Comparison of ENCODE assay signal across 24 mouse cellular contexts in the genomic region with DNA sequence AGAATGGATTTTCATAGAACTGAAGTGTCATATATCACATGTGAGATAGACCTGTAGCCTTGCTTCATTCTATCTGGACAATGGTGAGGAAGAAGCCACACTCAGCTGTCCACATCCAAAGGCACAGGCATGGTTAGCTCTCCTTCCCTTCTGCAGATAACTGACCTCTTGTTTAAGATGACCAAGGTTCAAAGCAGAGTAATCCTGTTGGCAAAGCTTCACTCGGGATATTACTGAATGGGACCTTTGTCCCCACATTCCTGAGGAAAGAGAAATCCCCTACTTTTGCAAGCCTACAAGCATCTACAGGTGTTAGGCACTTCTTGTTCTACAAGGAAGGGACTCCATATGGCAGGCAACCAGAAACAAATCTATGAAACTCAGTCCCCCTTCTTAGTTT.
A peak's percentile ranks its signal among the peaks of the same experiment; 100 is the strongest.
DNase-seq lines count a peak whose midpoint lies in the region; ATAC-seq and TF ChIP-seq lines count a peak whose summit lies in the region.
"Had no signal": no experiment of that assay in that cellular context is flagged by ENCODE, and none has a peak within 500 bp of the region (broad histone marks: within the 10 kb centered on the region; RNA-seq: fewer than 3 reads in every experiment).

No protein-coding gene starts in this region.

- no peak overlapping the region for H3K27ac ChIP-seq in kidney, embryonic 15.5 days
- H3K27ac ChIP-seq in liver, adult 2 months (replicated peaks; ENCODE audit: insufficient read depth, low read depth, low read length) = no peak overlapping the region
- no peak overlapping the region for H3K27ac ChIP-seq in liver, embryonic 11.5 days (ENCODE audit: low read depth, low read length)
- H3K27ac ChIP-seq in intestine, embryonic 16.5 days (ENCODE audit: low read length) = no peak overlapping the region
- H3K27ac ChIP-seq: embryonic facial prominence, embryonic 15.5 days; forebrain, embryonic 10.5 days; gastrocnemius, adult 2 months; heart, embryonic 13.5 days; hindbrain, embryonic 15.5 days had no signal

- H3K36me3 ChIP-seq in kidney, embryonic 15.5 days = 0 out of 2 replicates have a peak, but pooled peaks cover 4% of the 10 kb centered on the region
- H3K36me3 ChIP-seq in liver, adult 2 months (ENCODE audit: control insufficient read depth, insufficient read depth, low read length) = no peaks in the 10 kb centered on the region
- H3K36me3 ChIP-seq in liver, embryonic 11.5 days (ENCODE audit: control insufficient read depth, insufficient read depth, low read length) = no peaks in the 10 kb centered on the region
- no peaks in the 10 kb centered on the region for H3K36me3 ChIP-seq in intestine, embryonic 16.5 days (ENCODE audit: control insufficient read depth, insufficient read depth, low read length)
- H3K36me3 ChIP-seq: embryonic facial prominence, embryonic 15.5 days; forebrain, embryonic 10.5 days; hindbrain, embryonic 15.5 days had no signal

- H3K9me3 ChIP-seq in kidney, embryonic 15.5 days (replicated peaks) = no peaks in the 10 kb centered on the region
- no peaks in the 10 kb centered on the region for H3K9me3 ChIP-seq in liver, embryonic 11.5 days (ENCODE audit: control insufficient read depth, low read length)
- no peaks in the 10 kb centered on the region for H3K9me3 ChIP-seq in intestine, embryonic 16.5 days (ENCODE audit: control insufficient read depth, low read length)
- H3K9me3 ChIP-seq: embryonic facial prominence, embryonic 15.5 days; forebrain, embryonic 10.5 days; heart, embryonic 13.5 days; hindbrain, embryonic 15.5 days had no signal

- no peak for TF ChIP-seq POLR2A in liver, adult 2 months (IDR thresholded peaks at IDR 0.05; ENCODE audit: extremely low read depth, insufficient read depth, low read length)

- TF ChIP-seq CTCF in liver, adult 2 months (IDR thresholded peaks at IDR 0.05; ENCODE audit: low read depth, low read length) = no peak

- no peak overlapping the region for H3K4me2 ChIP-seq in kidney, embryonic 15.5 days
- H3K4me2 ChIP-seq in liver, embryonic 11.5 days = no peak overlapping the region
- no peak overlapping the region for H3K4me2 ChIP-seq in intestine, embryonic 16.5 days (ENCODE audit: low read depth, low read length)
- H3K4me2 ChIP-seq: embryonic facial prominence, embryonic 15.5 days; heart, embryonic 13.5 days; hindbrain, embryonic 15.5 days had no signal

- no peaks in the 10 kb centered on the region for H3K79me2 ChIP-seq in liver, adult 2 months (ENCODE audit: control insufficient read depth, insufficient read depth, low read length)

- no peak for ATAC-seq in kidney, embryonic 15.5 days (replicated peaks; ENCODE audit: low FRiP score)
- ATAC-seq in liver, embryonic 11.5 days (replicated peaks; ENCODE audit: low FRiP score) = no peak
- ATAC-seq in intestine, embryonic 16.5 days = peak; percentile 67; the same call in 1 of the 2 replicates
- no peak for ATAC-seq in granulocyte monocyte progenitor cell, adult 5-6 weeks (replicated peaks; ENCODE audit: poor library complexity, severe bottlenecking)
- ATAC-seq: activated CD4-positive, CD25-positive, alpha-beta regulatory T cell, adult 4 months; forebrain, embryonic 14.5 days; Patski had no signal

- peak; percentile 17 for DNase-seq in kidney, adult 11 months
- DNase-seq in liver, adult 2 months (ENCODE audit: extremely low read depth, low read depth, low spot score) = peak; percentile 41
- DNase-seq in liver, embryonic 11.5 days (ENCODE audit: low spot score) = no peak
- DNase-seq: adrenal gland, adult 8-10 months; adrenal gland, postnatal 36 days; cerebellum, adult 8-10 months; cerebellum, postnatal 14 days; embryo, embryonic 11 days; gastrocnemius, adult 2 months; gastrocnemius, postnatal 25 days; heart, adult 18-20 months; heart, postnatal 36 days had no signal

- no peak overlapping the region for H3K9ac ChIP-seq in kidney, embryonic 15.5 days
- H3K9ac ChIP-seq in liver, adult 2 months (ENCODE audit: low read depth, low read length) = no peak overlapping the region
- no peak overlapping the region for H3K9ac ChIP-seq in liver, embryonic 11.5 days (ENCODE audit: low read depth, low read length)
- H3K9ac ChIP-seq in intestine, embryonic 16.5 days (ENCODE audit: low read depth, low read length) = no peak overlapping the region
- H3K9ac ChIP-seq: embryonic facial prominence, embryonic 15.5 days; heart, embryonic 13.5 days; hindbrain, embryonic 15.5 days had no signal

- H3K4me1 ChIP-seq in kidney, embryonic 15.5 days = 0 out of 2 replicates have a peak, but pooled peaks cover 2% of the 10 kb centered on the region
- H3K4me1 ChIP-seq in liver, adult 2 months (ENCODE audit: control insufficient read depth, insufficient read depth, low read length) = no peaks in the 10 kb centered on the region
- H3K4me1 ChIP-seq in liver, embryonic 11.5 days (replicated peaks; ENCODE audit: control insufficient read depth, insufficient read depth, low read length) = no peaks in the 10 kb centered on the region
- no peaks in the 10 kb centered on the region for H3K4me1 ChIP-seq in intestine, embryonic 16.5 days (ENCODE audit: control insufficient read depth, insufficient read depth, low read length)
- H3K4me1 ChIP-seq: forebrain, embryonic 10.5 days; heart, embryonic 13.5 days; hindbrain, embryonic 15.5 days had no signal

- no peak overlapping the region for H3K4me3 ChIP-seq in kidney, embryonic 15.5 days (replicated peaks)
- no peak overlapping the region for H3K4me3 ChIP-seq in liver, adult 2 months (ENCODE audit: insufficient read depth, low read depth, low read length)
- no peak overlapping the region for H3K4me3 ChIP-seq in liver, embryonic 11.5 days (ENCODE audit: low read depth, low read length)
- no peak overlapping the region for H3K4me3 ChIP-seq in intestine, embryonic 16.5 days (ENCODE audit: low read length)
- H3K4me3 ChIP-seq: embryonic facial prominence, embryonic 15.5 days; erythroblast, embryonic 14.5 days; forebrain, embryonic 10.5 days; gastrocnemius, adult 2 months; heart, embryonic 13.5 days; hindbrain, embryonic 15.5 days had no signal

- H3K27me3 ChIP-seq in kidney, embryonic 15.5 days = no peaks in the 10 kb centered on the region
- no peaks in the 10 kb centered on the region for H3K27me3 ChIP-seq in liver, adult 2 months (ENCODE audit: control insufficient read depth, insufficient read depth, low read length)
- H3K27me3 ChIP-seq in liver, embryonic 11.5 days (replicated peaks; ENCODE audit: control insufficient read depth, insufficient read depth, low read length) = no peaks in the 10 kb centered on the region
- H3K27me3 ChIP-seq in intestine, embryonic 16.5 days (replicated peaks; ENCODE audit: control insufficient read depth, insufficient read depth, low read length) = no peaks in the 10 kb centered on the region
- H3K27me3 ChIP-seq: CH12.LX; embryonic facial prominence, embryonic 15.5 days; heart, embryonic 13.5 days; hindbrain, embryonic 15.5 days; Patski had no signal

- 76% methylated on average over 1 of the region's 1 CpGs for WGBS in kidney, embryonic 15.5 days
- WGBS in liver, adult 2 months = 20% methylated on average over 1 of the region's 1 CpGs
- WGBS in liver, embryonic 11.5 days = 71% methylated on average over 1 of the region's 1 CpGs
- WGBS in intestine, embryonic 16.5 days = 53% methylated on average over 1 of the region's 1 CpGs
